Mouse (Mus musculus) hindbrain, embryonic 14.5 days (tissue): ENCODE measurements around the gene Eps8. TPM values are rescaled to one million over a fixed set of nuclear protein-coding genes. Genes with fewer than 3 reads are reported as not detected.

ENCODE experiments used
- ATAC-seq: fragments of 200-750 bp; cut with Nextera tagmentation; 2 replicates; pipeline ENCODE4 v1.8.0; 2017; ENCODE audit warnings: moderate number of reproducible peaks, mild to moderate bottlenecking, moderate TSS enrichment, moderate library complexity; ENCODE audit not compliant: low FRiP score
- DNase-seq: peaks from one replicate; pipeline ENCODE4 v3.0.0-alpha.2; 2015; ENCODE audit warnings: low spot score
- H3K27ac ChIP-seq: fragments of 300-500 bp; sonication (generic); 2 replicates; pipeline ENCODE4 v1.5.1; 2014; ENCODE audit warnings: mild to moderate bottlenecking, moderate library complexity
- H3K27me3 ChIP-seq: fragments of 300-500 bp; sonication (generic); 2 replicates; pipeline ENCODE4 v1.6.1; 2014; ENCODE audit warnings: mild to moderate bottlenecking, low read length, mixed read lengths; ENCODE audit not compliant: control insufficient read depth, insufficient read depth
- H3K36me3 ChIP-seq: fragments of 300-500 bp; sonication (generic); replicated peaks from 2 replicates; pipeline ENCODE4 v1.6.1; 2014; ENCODE audit not compliant: control insufficient read depth, insufficient read depth
- H3K4me1 ChIP-seq: fragments of 300-500 bp; sonication (generic); replicated peaks from 2 replicates; pipeline ENCODE4 v1.6.1; 2014; ENCODE audit warnings: antibody characterized with exemption, low read length, mixed read lengths; ENCODE audit not compliant: control insufficient read depth, insufficient read depth
- H3K4me2 ChIP-seq: fragments of 300-500 bp; sonication (generic); replicated peaks from 2 replicates; pipeline ENCODE4 v1.6.1; 2014; ENCODE audit warnings: mild to moderate bottlenecking, moderate library complexity
- H3K4me3 ChIP-seq: fragments of 300-500 bp; sonication (generic); replicated peaks from 2 replicates; pipeline ENCODE4 v1.5.1; 2014; ENCODE audit warnings: mild to moderate bottlenecking, low read length
- H3K9ac ChIP-seq: fragments of 300-500 bp; sonication (generic); 2 replicates; pipeline ENCODE4 v1.6.1; 2014
- H3K9me3 ChIP-seq: fragments of 300-500 bp; sonication (generic); 2 replicates; pipeline ENCODE4 v1.6.1; 2016; ENCODE audit warnings: low read length; ENCODE audit not compliant: control insufficient read depth
- WGBS: fragments of 180-500 bp; shearing (Covaris S2); extraction: QIAGEN DNeasy Blood & Tissue Kit; methylation state at CpG from one replicate; pipeline ENCODE4 v1.1.7; 2014; 5-methylcytosine and 5-hydroxymethylcytosine counted together
- polyA plus RNA-seq: library from polyadenylated mRNA; unstranded; fragments of >200 nt; fragmentation: Nextera tagmentation; extraction: Ambion mirVana; gene quantifications from 2 replicates; pipeline ENCODE4 v1.2.1, GENCODE M21; 2014

The Eps8 gene
- polyA plus RNA-seq, 1 experiment from 2014 or later, result 20.2 TPM

GRCm38 (mm10) chr6:137669876-137670275 lies 15.2 kb upstream of the Eps8 start:
- no peaks in the 10 kb centered on the region for H3K9me3 ChIP-seq
- no peaks in the 10 kb centered on the region for H3K27me3 ChIP-seq
- 90% methylated on average over 3 of the region's 3 CpGs for WGBS
- DNase-seq (no peak), ATAC-seq (no peak)
- H3K36me3 ChIP-seq, result no peaks in the 10 kb centered on the region
- no peak overlapping the region for H3K4me2 ChIP-seq
- no peaks in the 10 kb centered on the region for H3K4me1 ChIP-seq
- H3K4me3 ChIP-seq, result no peak overlapping the region
- no peak overlapping the region for H3K27ac ChIP-seq
- H3K9ac ChIP-seq, result no peak overlapping the region

GRCm38 (mm10) chr6:137669433-137669832 lies 14.8 kb upstream of the Eps8 start:
- no peak for ATAC-seq
- H3K27ac ChIP-seq, result no peak overlapping the region

GRCm38 (mm10) chr6:137668331-137668730 lies 13.7 kb upstream of the Eps8 start:
- H3K4me2 ChIP-seq, result no peak overlapping the region
- no peaks in the 10 kb centered on the region for H3K4me1 ChIP-seq
- no peak overlapping the region for H3K9ac ChIP-seq
- H3K36me3 ChIP-seq, result no peaks in the 10 kb centered on the region
- no peak for ATAC-seq
- no peak overlapping the region for H3K27ac ChIP-seq
- WGBS, result 74% methylated on average over 3 of the region's 3 CpGs
- H3K9me3 ChIP-seq, result no peaks in the 10 kb centered on the region
- no peak overlapping the region for H3K4me3 ChIP-seq
- no peaks in the 10 kb centered on the region for H3K27me3 ChIP-seq
- no peak for DNase-seq

More at GRCm38 (mm10) chr6:137669433-137669832, 14.8 kb upstream of the Eps8 start:
- 85% methylated on average over 1 of the region's 1 CpGs for WGBS
- no peak overlapping the region for H3K4me3 ChIP-seq
- H3K9me3 ChIP-seq, result no peaks in the 10 kb centered on the region
- H3K9ac ChIP-seq, result no peak overlapping the region
- no peak for DNase-seq
- no peaks in the 10 kb centered on the region for H3K36me3 ChIP-seq
- H3K4me1 ChIP-seq, result no peaks in the 10 kb centered on the region
- no peaks in the 10 kb centered on the region for H3K27me3 ChIP-seq
- H3K4me2 ChIP-seq, result no peak overlapping the region

- 83% methylated on average over 3 of the region's 3 CpGs for WGBS
- H3K27me3 ChIP-seq, result no peaks in the 10 kb centered on the region
- no peak overlapping the region for H3K9ac ChIP-seq
- no peak for ATAC-seq
- H3K4me2 ChIP-seq, result no peak overlapping the region
- no peak for DNase-seq
- no peaks in the 10 kb centered on the region for H3K9me3 ChIP-seq
- no peak overlapping the region for H3K4me3 ChIP-seq
- no peaks in the 10 kb centered on the region for H3K4me1 ChIP-seq
- H3K27ac ChIP-seq, result no peak overlapping the region
- no peaks in the 10 kb centered on the region for H3K36me3 ChIP-seq
These were observed 13.0 kb upstream of the Eps8 start for GRCm38 (mm10) chr6:137667665-137668064.

GRCm38 (mm10) chr6:137664936-137665335 lies 10.3 kb upstream of the Eps8 start:
- H3K9me3 ChIP-seq, result no peaks in the 10 kb centered on the region
- no peak for DNase-seq
- H3K36me3 ChIP-seq, result no peaks in the 10 kb centered on the region
- no peak overlapping the region for H3K4me2 ChIP-seq
- 73% methylated on average over 3 of the region's 3 CpGs for WGBS
- H3K27ac ChIP-seq, result no peak overlapping the region
- ATAC-seq, result no peak
- H3K9ac ChIP-seq, result no peak overlapping the region
- no peak overlapping the region for H3K4me3 ChIP-seq
- no peaks in the 10 kb centered on the region for H3K27me3 ChIP-seq
- H3K4me1 ChIP-seq, result no peaks in the 10 kb centered on the region

GRCm38 (mm10) chr6:137661583-137662365 lies 7.1 kb upstream of the Eps8 start:
- Histone ChIP-seq H3K9ac (no peak overlapping the region), H3K4me2 (no peak overlapping the region), H3K27me3 (no peaks in the 10 kb centered on the region), H3K9me3 (no peaks in the 10 kb centered on the region), H3K4me1 (no peaks in the 10 kb centered on the region), H3K27ac (no peak overlapping the region), H3K4me3 (no peak overlapping the region), H3K36me3 (no peaks in the 10 kb centered on the region)
- 94% methylated on average over 23 of the region's 23 CpGs for WGBS
- DNase-seq (no peak), ATAC-seq (no peak)

- no peak overlapping the region for H3K4me3 ChIP-seq
- no peaks in the 10 kb centered on the region for H3K27me3 ChIP-seq
- H3K27ac ChIP-seq, result no peak overlapping the region
- H3K9ac ChIP-seq, result no peak overlapping the region
- ATAC-seq (no peak), DNase-seq (no peak)
- no peaks in the 10 kb centered on the region for H3K4me1 ChIP-seq
- no peaks in the 10 kb centered on the region for H3K9me3 ChIP-seq
- H3K36me3 ChIP-seq, result no peaks in the 10 kb centered on the region
- H3K4me2 ChIP-seq, result no peak overlapping the region
- 77% methylated on average over 12 of the region's 12 CpGs for WGBS
These were observed 3.9 kb upstream of the Eps8 start for GRCm38 (mm10) chr6:137658426-137659088.

GRCm38 (mm10) chr6:137657203-137657602 lies 2.5 kb upstream of the Eps8 start:
- Histone ChIP-seq H3K4me2 (no peak overlapping the region), H3K9me3 (no peaks in the 10 kb centered on the region), H3K9ac (no peak overlapping the region), H3K4me3 (no peak overlapping the region), H3K4me1 (no peaks in the 10 kb centered on the region), H3K27ac (no peak overlapping the region), H3K36me3 (no peaks in the 10 kb centered on the region), H3K27me3 (no peaks in the 10 kb centered on the region)
- 66% methylated on average over 6 of the region's 6 CpGs for WGBS
- DNase-seq, result no peak
- no peak for ATAC-seq

- WGBS, result 39% methylated on average over 2 of the region's 7 CpGs
- ATAC-seq, result peak; percentile 41; the same call in 1 of the 2 replicates
- DNase-seq, result no peak
- Histone ChIP-seq H3K4me1 (0 out of 2 replicates have a peak, but pooled peaks cover 8% of the 10 kb centered on the region), H3K4me3 (peak overlapping the region; percentile 87), H3K9ac (peak overlapping the region; percentile 75), H3K9me3 (0 out of 2 replicates have a peak, but pooled peaks cover 3% of the 10 kb centered on the region), H3K27ac (no peak overlapping the region), H3K4me2 (peak overlapping the region; percentile 88), H3K36me3 (no peaks in the 10 kb centered on the region), H3K27me3 (peaks cover 13% of the 10 kb centered on the region)
These were observed 5.1 kb downstream of the Eps8 start for GRCm38 (mm10) chr6:137649528-137649927.
